Mouse (Mus musculus) intestine, postnatal 0 days (tissue): ENCODE data around the gene Klhl5. TPM values are rescaled to one million over a fixed set of nuclear protein-coding genes. Genes with fewer than 3 reads are reported as not detected.

Source experiments
- ATAC-seq: fragments of 200-750 bp; cut with Nextera tagmentation; 2 replicates; pipeline ENCODE4 v1.8.0; 2017; ENCODE audit warnings: mild to moderate bottlenecking, moderate TSS enrichment, moderate library complexity
- H3K27ac ChIP-seq: fragments of 300-500 bp; sonication (generic); 2 replicates; pipeline ENCODE4 v1.5.1; 2014; ENCODE audit warnings: mild to moderate bottlenecking, low read depth, low read length, moderate library complexity
- H3K27me3 ChIP-seq: fragments of 300-500 bp; sonication (generic); replicated peaks from 2 replicates; pipeline ENCODE4 v1.6.1; 2014; ENCODE audit warnings: low read length, mixed read lengths; ENCODE audit not compliant: control insufficient read depth, insufficient read depth
- H3K36me3 ChIP-seq: fragments of 300-500 bp; sonication (generic); 2 replicates; pipeline ENCODE4 v1.6.1; 2014; ENCODE audit warnings: mild to moderate bottlenecking, moderate library complexity; ENCODE audit not compliant: control insufficient read depth, insufficient read depth
- H3K4me1 ChIP-seq: fragments of 300-500 bp; sonication (generic); replicated peaks from 2 replicates; pipeline ENCODE4 v1.6.1; 2014; ENCODE audit warnings: antibody characterized with exemption, low read length, mixed read lengths; ENCODE audit not compliant: control insufficient read depth, insufficient read depth
- H3K4me2 ChIP-seq: fragments of 300-500 bp; sonication (generic); replicated peaks from 2 replicates; pipeline ENCODE4 v1.6.1; 2014; ENCODE audit warnings: low read depth, mild to moderate bottlenecking, moderate library complexity
- H3K4me3 ChIP-seq: fragments of 300-500 bp; sonication (generic); 2 replicates; pipeline ENCODE4 v1.5.1; 2014; ENCODE audit warnings: low read depth, low read length
- H3K9ac ChIP-seq: fragments of 300-500 bp; sonication (generic); 2 replicates; pipeline ENCODE4 v1.6.1; 2014; ENCODE audit warnings: mild to moderate bottlenecking, low read depth, low read length
- H3K9me3 ChIP-seq: fragments of 300-500 bp; sonication (generic); 2 replicates; pipeline ENCODE4 v1.6.1; 2016; ENCODE audit warnings: mixed run types; ENCODE audit not compliant: control insufficient read depth
- CTCF ChIP-seq: sonication (generic); IDR thresholded peaks from 2 replicates; pipeline ENCODE4 v1.5.1; 2016; ENCODE audit warnings: low read depth, mild to moderate bottlenecking, control low read depth, antibody characterized with exemption, moderate library complexity
- WGBS: fragments of 180-500 bp; shearing (Covaris S2); extraction: QIAGEN DNeasy Blood & Tissue Kit; methylation state at CpG from one replicate; pipeline ENCODE4 v1.1.7; 2014; 5-methylcytosine and 5-hydroxymethylcytosine counted together
- polyA plus RNA-seq: library from polyadenylated mRNA; unstranded; fragments of >200 nt; fragmentation: Nextera tagmentation; extraction: Ambion mirVana; gene quantifications from 2 replicates; pipeline ENCODE4 v1.2.1, GENCODE M21; 2015

Klhl5 gene
- polyA plus RNA-seq, 1 experiment from 2014 or later = 7.7 TPM

DNA sequence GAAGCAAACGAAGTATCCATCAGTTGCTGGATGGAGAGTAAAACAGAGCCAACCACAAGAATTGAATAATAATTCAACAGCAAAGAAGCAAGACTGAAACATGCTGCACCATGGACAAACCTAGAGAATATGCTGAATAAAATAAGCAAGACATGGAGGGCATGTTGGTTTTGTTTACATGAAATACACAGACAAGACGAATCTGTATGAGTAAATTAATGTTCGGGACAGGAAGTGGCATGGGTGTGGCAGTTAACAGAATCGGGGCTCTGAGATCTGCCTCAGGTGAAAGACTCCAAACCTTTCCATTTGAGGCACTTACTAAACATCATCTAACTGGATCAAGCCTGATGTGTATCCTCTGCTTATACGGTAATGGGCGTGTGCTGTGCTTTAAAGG is 46.9 kb downstream of the Klhl5 start:
- H3K4me2 ChIP-seq = no peak overlapping the region

DNA sequence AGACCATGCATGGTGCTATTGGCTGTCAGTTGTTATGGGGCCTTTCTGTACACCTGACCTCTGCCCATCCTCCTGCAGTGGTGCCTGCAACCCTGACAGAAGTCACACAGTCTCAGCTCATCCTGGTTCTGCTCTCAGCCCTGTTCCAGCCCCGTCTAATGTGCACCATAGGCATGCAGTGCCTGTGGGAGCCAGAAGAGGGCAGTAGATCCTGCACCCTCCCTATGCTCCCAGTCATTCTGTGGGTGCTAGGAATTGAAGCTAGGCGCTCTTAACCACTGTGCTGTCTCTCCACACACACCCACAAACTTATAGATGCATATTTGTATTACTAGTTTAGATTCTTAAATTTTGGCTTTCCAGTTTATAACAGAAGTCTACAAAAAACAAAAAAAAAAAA is 49.5 kb downstream of the Klhl5 start:
- peak; percentile 79 for TF ChIP-seq CTCF
- H3K4me2 ChIP-seq = no peak overlapping the region
- no peak overlapping the region for H3K27ac ChIP-seq
- no peaks in the 10 kb centered on the region for H3K4me1 ChIP-seq
- no peaks in the 10 kb centered on the region for H3K27me3 ChIP-seq
- ATAC-seq = no peak
- WGBS = 87% methylated on average over 2 of the region's 2 CpGs
- no peak overlapping the region for H3K9ac ChIP-seq
- H3K4me3 ChIP-seq = no peak overlapping the region
- no peaks in the 10 kb centered on the region for H3K9me3 ChIP-seq
- H3K36me3 ChIP-seq = peaks cover 3% of the 10 kb centered on the region

More for the DNA sequence above, 46.9 kb downstream of the Klhl5 start:
- TF ChIP-seq CTCF = no peak
- H3K9ac ChIP-seq = no peak overlapping the region
- WGBS = 74% methylated on average over 6 of the region's 6 CpGs
- no peaks in the 10 kb centered on the region for H3K9me3 ChIP-seq
- peaks cover 7% of the 10 kb centered on the region for H3K36me3 ChIP-seq
- no peak overlapping the region for H3K4me3 ChIP-seq
- ATAC-seq = no peak
- no peak overlapping the region for H3K27ac ChIP-seq
- H3K4me1 ChIP-seq = no peaks in the 10 kb centered on the region
- no peaks in the 10 kb centered on the region for H3K27me3 ChIP-seq

DNA sequence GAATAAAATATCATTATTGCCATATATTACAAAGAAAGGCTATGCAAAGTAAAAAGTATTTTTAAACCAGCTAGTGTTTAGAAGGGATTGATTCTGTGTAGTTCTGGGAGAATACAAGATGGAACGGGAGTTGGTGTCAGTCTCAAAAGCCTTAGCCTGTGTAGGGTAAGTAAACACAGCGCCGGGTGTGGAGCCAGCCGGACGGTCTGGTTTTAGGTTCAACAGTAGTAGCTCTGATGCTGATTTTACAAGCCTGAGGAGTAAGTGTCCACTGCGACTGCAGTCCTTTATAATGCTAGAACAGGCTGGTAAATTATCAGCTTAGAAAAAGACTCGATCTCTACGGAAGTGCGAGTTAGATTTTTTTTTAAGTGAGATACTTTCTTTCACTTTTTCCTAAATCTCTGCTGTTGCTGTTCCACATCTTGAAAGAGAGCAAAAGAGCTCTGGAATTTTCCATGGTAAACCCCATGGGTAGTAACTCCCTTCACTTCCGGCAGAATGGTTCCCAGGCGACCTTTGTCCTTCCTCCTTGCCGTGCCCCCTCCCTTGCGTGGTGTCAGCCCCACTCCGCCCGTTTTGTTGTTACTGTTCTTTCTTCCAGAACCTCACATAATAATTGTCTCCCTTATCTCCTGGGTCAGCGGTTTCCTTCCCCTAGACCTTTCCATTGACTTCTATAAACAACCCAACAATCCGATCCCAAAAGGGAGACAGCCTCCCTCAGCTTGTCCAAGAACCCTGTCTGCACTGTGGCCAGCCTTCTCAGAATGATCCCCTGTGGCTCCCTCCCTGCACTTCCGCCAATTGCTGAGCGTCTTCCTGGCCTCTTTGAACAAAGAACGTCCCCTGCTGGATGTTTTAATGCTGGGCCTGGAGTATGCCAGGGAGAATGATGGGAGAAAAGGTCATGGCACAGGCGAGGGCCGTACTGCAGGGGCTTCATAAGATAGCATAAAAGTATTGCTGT is 50.4 kb downstream of the Klhl5 start:
- Histone ChIP-seq H3K4me2 (peak overlapping the region; percentile 59), H3K4me3 (peak overlapping the region; percentile 21), H3K36me3 (peaks cover 2% of the 10 kb centered on the region), H3K9ac (peak overlapping the region; percentile 31; the same call in 1 of the 2 replicates), H3K27me3 (no peaks in the 10 kb centered on the region), H3K9me3 (no peaks in the 10 kb centered on the region), H3K27ac (peak overlapping the region; percentile 64), H3K4me1 (no peaks in the 10 kb centered on the region)
- peak; percentile 65 for TF ChIP-seq CTCF
- WGBS = 43% methylated on average over 22 of the region's 22 CpGs
- ATAC-seq = peak; percentile 80

DNA sequence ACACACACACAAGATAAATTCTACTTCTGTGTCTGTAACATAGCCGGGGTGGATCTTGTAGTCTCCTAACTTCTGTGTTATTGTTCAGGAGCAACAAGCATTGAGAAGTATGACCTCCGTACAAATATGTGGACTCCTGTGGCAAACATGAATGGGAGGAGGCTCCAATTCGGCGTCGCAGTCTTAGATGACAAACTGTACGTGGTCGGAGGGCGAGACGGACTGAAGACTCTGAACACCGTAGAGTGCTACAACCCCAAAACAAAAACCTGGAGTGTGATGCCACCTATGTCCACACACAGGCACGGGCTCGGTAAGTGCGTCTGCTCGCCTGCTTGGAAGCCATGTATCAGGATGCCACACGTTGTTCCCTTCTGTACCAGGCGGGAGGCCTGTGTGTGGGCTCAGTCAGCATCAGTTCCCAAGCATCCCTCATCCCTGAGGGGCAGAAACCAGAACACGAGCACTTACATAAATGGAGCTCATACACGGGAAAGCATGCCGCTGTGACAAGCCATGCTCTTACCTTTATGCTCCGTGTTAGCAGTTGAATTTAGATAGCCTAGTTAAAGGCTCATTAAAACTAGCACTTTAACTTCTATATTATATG is 51.5 kb downstream of the Klhl5 start:
- Histone ChIP-seq H3K27me3 (no peaks in the 10 kb centered on the region), H3K36me3 (no peaks in the 10 kb centered on the region; the same call in 1 of the 2 replicates), H3K4me3 (no peak overlapping the region), H3K9ac (no peak overlapping the region), H3K4me1 (no peaks in the 10 kb centered on the region), H3K9me3 (no peaks in the 10 kb centered on the region), H3K27ac (no peak overlapping the region), H3K4me2 (no peak overlapping the region)
- ATAC-seq = no peak
- TF ChIP-seq CTCF = no peak
- 90% methylated on average over 20 of the region's 20 CpGs for WGBS

DNA sequence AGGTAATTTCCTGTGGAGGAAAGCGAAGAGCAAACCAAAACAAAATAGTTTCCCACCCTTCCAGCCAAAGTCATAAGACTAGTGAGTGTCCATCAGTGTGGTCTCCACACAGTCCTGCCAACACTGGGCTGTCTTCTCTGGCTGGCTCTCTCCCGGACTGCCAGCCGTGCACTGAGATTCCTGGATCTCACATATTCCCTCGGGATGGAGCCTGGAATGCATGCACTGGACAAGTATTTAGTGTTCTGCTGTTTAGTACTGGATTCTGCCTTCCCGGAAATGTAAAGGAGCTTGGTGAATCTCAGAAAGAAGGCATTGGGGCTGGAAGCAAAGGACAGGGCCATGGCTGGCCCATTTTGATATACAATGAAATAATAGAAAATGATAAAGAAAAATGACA is 55.7 kb downstream of the Klhl5 start:
- H3K36me3 ChIP-seq = peaks cover 14% of the 10 kb centered on the region; the same call in 1 of the 2 replicates
- 66% methylated on average over 5 of the region's 5 CpGs for WGBS
- H3K4me1 ChIP-seq = no peaks in the 10 kb centered on the region
- no peak overlapping the region for H3K9ac ChIP-seq
- H3K27ac ChIP-seq = no peak overlapping the region
- no peak overlapping the region for H3K4me2 ChIP-seq
- no peak for TF ChIP-seq CTCF
- H3K9me3 ChIP-seq = no peaks in the 10 kb centered on the region
- no peaks in the 10 kb centered on the region for H3K27me3 ChIP-seq
- ATAC-seq = no peak
- no peak overlapping the region for H3K4me3 ChIP-seq

DNA sequence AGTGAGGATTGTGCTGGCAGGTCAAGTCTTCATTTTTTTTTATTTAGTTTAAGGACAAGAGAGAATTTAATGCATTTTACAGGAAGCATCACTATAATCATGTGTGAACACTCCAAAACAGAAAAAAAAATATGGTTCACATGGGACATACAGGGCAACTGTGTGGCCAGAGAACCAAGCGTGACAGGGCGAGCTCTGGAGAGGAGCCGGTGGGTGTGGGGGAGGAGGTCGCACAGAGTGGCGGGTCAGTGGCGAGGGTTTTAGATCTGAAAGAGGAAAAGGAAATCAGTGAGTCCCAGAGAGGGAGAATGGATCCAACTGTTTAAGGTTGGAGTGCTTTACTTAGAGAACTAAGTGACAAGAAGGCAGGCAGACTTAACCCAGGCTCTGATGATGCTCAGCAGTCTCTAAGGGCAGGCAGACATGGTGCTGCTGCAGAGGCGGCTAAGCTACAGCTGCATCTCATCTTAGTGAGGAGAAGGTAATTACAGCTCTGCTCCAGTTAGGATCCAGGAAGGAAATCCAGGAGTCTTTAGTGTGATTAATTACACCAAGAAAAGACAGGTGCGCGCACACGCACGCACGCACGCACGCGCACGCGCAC is 56.3 kb downstream of the Klhl5 start:
- H3K9ac ChIP-seq = no peak overlapping the region
- H3K4me1 ChIP-seq = no peaks in the 10 kb centered on the region
- WGBS = 85% methylated on average over 17 of the region's 17 CpGs
- H3K4me3 ChIP-seq = no peak overlapping the region
- H3K9me3 ChIP-seq = no peaks in the 10 kb centered on the region
- ATAC-seq = no peak
- no peaks in the 10 kb centered on the region for H3K27me3 ChIP-seq
- no peak for TF ChIP-seq CTCF
- no peak overlapping the region for H3K27ac ChIP-seq
- no peak overlapping the region for H3K4me2 ChIP-seq
- H3K36me3 ChIP-seq = peaks cover 14% of the 10 kb centered on the region; the same call in 1 of the 2 replicates
